Mouse (Mus musculus) embryonic facial prominence, embryonic 14.5 days (tissue): ENCODE measurements around the gene Capn8. TPM values are rescaled to one million over a fixed set of nuclear protein-coding genes. Genes with fewer than 3 reads are reported as not detected.

Experiments used
- ATAC-seq: fragments of 200-750 bp; cut with Nextera tagmentation; 2 replicates; pipeline ENCODE4 v1.8.0; 2017; ENCODE audit warnings: low read depth, moderate number of reproducible peaks, moderate TSS enrichment
- DNase-seq: peaks from one replicate; pipeline ENCODE4 v3.0.0-alpha.2; 2015; ENCODE audit warnings: low spot score
- H3K27ac ChIP-seq: fragments of 300-500 bp; sonication (generic); replicated peaks from 2 replicates; pipeline ENCODE4 v1.5.1; 2014; ENCODE audit warnings: low read depth, mild to moderate bottlenecking, low read length, moderate library complexity
- H3K27me3 ChIP-seq: fragments of 300-500 bp; sonication (generic); replicated peaks from 2 replicates; pipeline ENCODE4 v1.6.1; 2014; ENCODE audit warnings: low read length; ENCODE audit not compliant: control insufficient read depth, insufficient read depth
- H3K36me3 ChIP-seq: fragments of 300-500 bp; sonication (generic); 2 replicates; pipeline ENCODE4 v1.6.1; 2014; ENCODE audit warnings: low read length, mixed read lengths; ENCODE audit not compliant: control insufficient read depth, insufficient read depth
- H3K4me1 ChIP-seq: fragments of 300-500 bp; sonication (generic); 2 replicates; pipeline ENCODE4 v1.6.1; 2014; ENCODE audit warnings: antibody characterized with exemption, low read length; ENCODE audit not compliant: control insufficient read depth, insufficient read depth
- H3K4me2 ChIP-seq: fragments of 300-500 bp; sonication (generic); 2 replicates; pipeline ENCODE4 v1.6.1; 2014; ENCODE audit warnings: low read depth, mild to moderate bottlenecking, low read length, moderate library complexity, mixed read lengths
- H3K4me3 ChIP-seq: fragments of 300-500 bp; sonication (generic); 2 replicates; pipeline ENCODE4 v1.5.1; 2014; ENCODE audit warnings: low read depth, mild to moderate bottlenecking, low read length
- H3K9ac ChIP-seq: fragments of 300-500 bp; sonication (generic); 2 replicates; pipeline ENCODE4 v1.6.1; 2014; ENCODE audit warnings: low read depth, mild to moderate bottlenecking, low read length, moderate library complexity, mixed read lengths
- H3K9me3 ChIP-seq: fragments of 300-500 bp; sonication (generic); 2 replicates; pipeline ENCODE4 v1.6.1; 2016; ENCODE audit warnings: low read length; ENCODE audit not compliant: control insufficient read depth
- WGBS: fragments of 180-500 bp; shearing (Covaris S2); extraction: QIAGEN DNeasy Blood & Tissue Kit; methylation state at CpG from one replicate; pipeline ENCODE4 v1.1.7; 2014; 5-methylcytosine and 5-hydroxymethylcytosine counted together
- polyA plus RNA-seq: library from polyadenylated mRNA; unstranded; fragments of >200 nt; fragmentation: Nextera tagmentation; extraction: Ambion mirVana; gene quantifications from 2 replicates; pipeline ENCODE4 v1.2.1, GENCODE M21; 2014

Gene Capn8
- polyA plus RNA-seq, 1 experiment from 2014 or later: 0.07 TPM

- Histone ChIP-seq H3K9me3 (no peaks in the 10 kb centered on the region), H3K36me3 (no peaks in the 10 kb centered on the region), H3K4me1 (peaks cover 36% of the 10 kb centered on the region), H3K27me3 (no peaks in the 10 kb centered on the region), H3K9ac (no peak overlapping the region), H3K27ac (peak overlapping the region; percentile 91), H3K4me2 (no peak overlapping the region), H3K4me3 (no peak overlapping the region)
- WGBS: 55% methylated on average over 8 of the region's 8 CpGs
- ATAC-seq (no peak), DNase-seq (no peak)
These were observed 43.8 kb upstream of the Capn8 start for GRCm38 (mm10) chr1:182520938-182521500.

GRCm38 (mm10) chr1:182522961-182523360 is 41.8 kb upstream of the Capn8 start:
- Histone ChIP-seq H3K9ac (no peak overlapping the region), H3K4me1 (peaks cover 38% of the 10 kb centered on the region), H3K27ac (no peak overlapping the region), H3K36me3 (no peaks in the 10 kb centered on the region), H3K27me3 (peaks cover 6% of the 10 kb centered on the region; the same call in 1 of the 2 replicates), H3K9me3 (no peaks in the 10 kb centered on the region), H3K4me3 (no peak overlapping the region), H3K4me2 (no peak overlapping the region)
- DNase-seq: no peak
- WGBS: 67% methylated on average over 5 of the region's 5 CpGs
- no peak for ATAC-seq

GRCm38 (mm10) chr1:182523692-182524091 is 41.1 kb upstream of the Capn8 start:
- Histone ChIP-seq H3K9ac (no peak overlapping the region), H3K4me2 (no peak overlapping the region), H3K36me3 (no peaks in the 10 kb centered on the region), H3K4me1 (peaks cover 38% of the 10 kb centered on the region), H3K27ac (no peak overlapping the region), H3K27me3 (peaks cover 11% of the 10 kb centered on the region; the same call in 1 of the 2 replicates), H3K4me3 (no peak overlapping the region), H3K9me3 (no peaks in the 10 kb centered on the region)
- WGBS: 82% methylated on average over 3 of the region's 3 CpGs
- ATAC-seq (no peak), DNase-seq (no peak)

- Histone ChIP-seq H3K9me3 (no peaks in the 10 kb centered on the region), H3K9ac (no peak overlapping the region), H3K27ac (no peak overlapping the region), H3K4me3 (no peak overlapping the region), H3K4me2 (no peak overlapping the region), H3K36me3 (no peaks in the 10 kb centered on the region), H3K4me1 (peaks cover 23% of the 10 kb centered on the region), H3K27me3 (peaks cover 11% of the 10 kb centered on the region; the same call in 1 of the 2 replicates)
- no peak for DNase-seq
- ATAC-seq: no peak
- 94% methylated on average over 3 of the region's 3 CpGs for WGBS
These were observed 39.2 kb upstream of the Capn8 start for GRCm38 (mm10) chr1:182525601-182526000.

- Histone ChIP-seq H3K27me3 (peaks cover 11% of the 10 kb centered on the region; the same call in 1 of the 2 replicates), H3K9me3 (no peaks in the 10 kb centered on the region), H3K36me3 (no peaks in the 10 kb centered on the region), H3K4me1 (peaks cover 12% of the 10 kb centered on the region), H3K4me2 (peak overlapping the region; percentile 20), H3K4me3 (no peak overlapping the region), H3K9ac (peak overlapping the region; percentile 12; the same call in 1 of the 2 replicates), H3K27ac (no peak overlapping the region)
- DNase-seq: no peak
- no peak for ATAC-seq
- 52% methylated on average over 13 of the region's 13 CpGs for WGBS
These were observed 37.5 kb upstream of the Capn8 start for GRCm38 (mm10) chr1:182527261-182527766.

GRCm38 (mm10) chr1:182527921-182528858 is 36.6 kb upstream of the Capn8 start:
- WGBS: 8% methylated on average over 19 of the region's 19 CpGs
- H3K27ac ChIP-seq: no peak overlapping the region
- H3K9ac ChIP-seq: peak overlapping the region; percentile 12
- no peaks in the 10 kb centered on the region for H3K36me3 ChIP-seq
- peaks cover 12% of the 10 kb centered on the region for H3K4me1 ChIP-seq
- ATAC-seq: peak; percentile 72; the same call in 1 of the 2 replicates
- H3K4me3 ChIP-seq: no peak overlapping the region
- DNase-seq: peak; percentile 65
- H3K4me2 ChIP-seq: peak overlapping the region; percentile 20
- H3K27me3 ChIP-seq: peaks cover 11% of the 10 kb centered on the region; the same call in 1 of the 2 replicates
- H3K9me3 ChIP-seq: no peaks in the 10 kb centered on the region

GRCm38 (mm10) chr1:182533583-182533982 is 31.2 kb upstream of the Capn8 start:
- no peak for DNase-seq
- no peak for ATAC-seq
- Histone ChIP-seq H3K27ac (no peak overlapping the region), H3K4me3 (no peak overlapping the region), H3K4me1 (no peaks in the 10 kb centered on the region), H3K9me3 (no peaks in the 10 kb centered on the region), H3K9ac (no peak overlapping the region), H3K27me3 (0 out of 2 replicates have a peak, but pooled peaks cover 1% of the 10 kb centered on the region), H3K4me2 (no peak overlapping the region), H3K36me3 (no peaks in the 10 kb centered on the region)
- 60% methylated on average over 3 of the region's 3 CpGs for WGBS

- Histone ChIP-seq H3K27ac (peak overlapping the region; percentile 54; the same call in 1 of the 2 replicates), H3K27me3 (no peaks in the 10 kb centered on the region), H3K36me3 (no peaks in the 10 kb centered on the region), H3K4me1 (peaks cover 5% of the 10 kb centered on the region; the same call in 1 of the 2 replicates), H3K4me2 (no peak overlapping the region), H3K4me3 (no peak overlapping the region), H3K9ac (no peak overlapping the region), H3K9me3 (no peaks in the 10 kb centered on the region)
- peak; percentile 68 for DNase-seq
- 70% methylated on average over 3 of the region's 3 CpGs for WGBS
- peak; percentile 47; the same call in 1 of the 2 replicates for ATAC-seq
These were observed 29.7 kb upstream of the Capn8 start for GRCm38 (mm10) chr1:182535080-182535481.
